Mouse (Mus musculus) brain, embryonic 14.5 days (tissue): ENCODE measurements around the gene Exosc9.

Source experiments
- CTCF ChIP-seq: fragments of 200-500 bp; IDR thresholded peaks from 2 replicates; pipeline ENCODE4 v1.5.1; 2012; ENCODE audit warnings: inconsistent platforms, mild to moderate bottlenecking, moderate library complexity, borderline replicate concordance; ENCODE audit not compliant: insufficient read depth, insufficient read length; ENCODE audit errors: extremely low read depth
- POLR2A ChIP-seq: fragments of 200-500 bp; IDR thresholded peaks from 2 replicates; pipeline ENCODE4 v1.6.1; 2012; ENCODE audit warnings: mild to moderate bottlenecking, inconsistent platforms, borderline replicate concordance; ENCODE audit not compliant: poor library complexity, insufficient read depth, insufficient read length, severe bottlenecking; ENCODE audit errors: extremely low read depth

GRCm38 (mm10) chr3:36613908-36614255 lies 61.5 kb downstream of the Exosc9 start:
- TF ChIP-seq CTCF (no peak), POLR2A (no peak)
